Mouse (Mus musculus) kidney, embryonic 15.5 days (tissue): ENCODE measurements around the gene Urad. TPM values are rescaled to one million over a fixed set of nuclear protein-coding genes. Genes with fewer than 3 reads are reported as not detected.

Experiments used
- ATAC-seq: fragments of 200-750 bp; cut with Nextera tagmentation; replicated peaks from 2 replicates; pipeline ENCODE4 v1.8.0; 2017; ENCODE audit warnings: moderate TSS enrichment; ENCODE audit not compliant: low FRiP score
- H3K27ac ChIP-seq: fragments of 300-500 bp; sonication (generic); 2 replicates; pipeline ENCODE4 v1.5.1; 2015; ENCODE audit warnings: mild to moderate bottlenecking, inconsistent platforms
- H3K27me3 ChIP-seq: fragments of 300-500 bp; sonication (generic); 2 replicates; pipeline ENCODE4 v1.6.1; 2015; ENCODE audit warnings: inconsistent platforms
- H3K36me3 ChIP-seq: fragments of 300-500 bp; sonication (generic); 2 replicates; pipeline ENCODE4 v1.6.1; 2015; ENCODE audit warnings: inconsistent platforms
- H3K4me1 ChIP-seq: fragments of 300-500 bp; sonication (generic); 2 replicates; pipeline ENCODE4 v1.6.1; 2015; ENCODE audit warnings: inconsistent platforms
- H3K4me2 ChIP-seq: fragments of 300-500 bp; sonication (generic); 2 replicates; pipeline ENCODE4 v1.6.1; 2015; ENCODE audit warnings: moderate library complexity, mild to moderate bottlenecking, inconsistent platforms
- H3K4me3 ChIP-seq: fragments of 300-500 bp; sonication (generic); replicated peaks from 2 replicates; pipeline ENCODE4 v1.5.1; 2015; ENCODE audit warnings: mild to moderate bottlenecking, inconsistent platforms
- H3K9ac ChIP-seq: fragments of 300-500 bp; sonication (generic); 2 replicates; pipeline ENCODE4 v1.6.1; 2015; ENCODE audit warnings: mild to moderate bottlenecking, inconsistent platforms
- H3K9me3 ChIP-seq: fragments of 300-500 bp; sonication (generic); replicated peaks from 2 replicates; pipeline ENCODE4 v1.6.1; 2016; ENCODE audit warnings: inconsistent platforms
- WGBS: fragments of 180-500 bp; shearing (Covaris S2); methylation state at CpG from one replicate; pipeline ENCODE4 v1.1.7; 2015; ENCODE audit warnings: mixed read lengths; 5-methylcytosine and 5-hydroxymethylcytosine counted together
- microRNA-seq: library from miRNA; unstranded; fragments of <30 nt; microRNA quantifications from one replicate; pipeline ENCODE4, GENCODE M21; 2016
- polyA plus RNA-seq: library from polyadenylated mRNA; unstranded; fragments of >200 nt; fragmentation: Nextera tagmentation; extraction: Ambion mirVana; gene quantifications from 2 replicates; pipeline ENCODE4 v1.2.1, GENCODE M21; 2015

Urad gene
- polyA plus RNA-seq, 1 experiment from 2014 or later = not detected

GRCm38 (mm10) chr5:147269926-147270672 is 52.1 kb downstream of the Urad start, which contains the start of gene Pdx1:
TSS of gene Pdx1 (plus strand) at chr5:147269959.
- H3K36me3 ChIP-seq = no peaks in the 10 kb centered on the region
- 1% methylated on average over 44 of the region's 44 CpGs for WGBS
- ATAC-seq = peak; percentile 67; the same call in 1 of the 2 replicates
- H3K4me1 ChIP-seq = peaks cover 11% of the 10 kb centered on the region
- peaks cover 100% of the 10 kb centered on the region for H3K27me3 ChIP-seq
- H3K9ac ChIP-seq = no peak within 1 kb of the TSS
- H3K4me3 ChIP-seq = peak within 1 kb of the TSS; percentile 23
- H3K27ac ChIP-seq = no peak within 1 kb of the TSS
- peak within 1 kb of the TSS; percentile 31 for H3K4me2 ChIP-seq
- no peaks in the 10 kb centered on the region for H3K9me3 ChIP-seq

DNA sequence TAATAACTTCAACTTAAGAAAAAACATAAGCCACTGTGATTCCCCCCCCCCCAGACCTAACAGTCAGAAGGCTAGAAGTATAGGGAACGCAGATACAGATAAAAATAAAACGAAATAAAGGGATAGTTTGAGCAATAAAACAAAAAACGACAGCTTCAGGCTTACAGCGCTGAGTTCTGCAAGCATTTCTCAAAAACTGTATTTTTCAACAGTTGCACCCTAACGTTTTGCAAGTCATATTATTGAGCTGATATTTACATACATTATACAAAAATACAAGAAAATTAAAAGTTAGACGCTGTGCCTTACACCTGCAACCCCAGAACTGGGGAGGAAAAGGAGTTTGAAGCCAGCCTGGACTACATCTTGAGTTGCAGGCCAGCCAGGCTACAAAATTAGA is 52.9 kb downstream of the Urad start:
- Histone ChIP-seq H3K4me2 (no peak overlapping the region), H3K4me1 (peaks cover 11% of the 10 kb centered on the region), H3K9me3 (no peaks in the 10 kb centered on the region), H3K27me3 (peaks cover 98% of the 10 kb centered on the region), H3K9ac (no peak overlapping the region), H3K27ac (no peak overlapping the region), H3K36me3 (no peaks in the 10 kb centered on the region), H3K4me3 (no peak overlapping the region)
- 3% methylated on average over 6 of the region's 6 CpGs for WGBS
- no peak for ATAC-seq

GRCm38 (mm10) chr5:147268728-147269127 is 53.5 kb downstream of the Urad start:
- WGBS = 5% methylated on average over 8 of the region's 8 CpGs
- Histone ChIP-seq H3K4me2 (no peak overlapping the region), H3K36me3 (no peaks in the 10 kb centered on the region), H3K4me3 (no peak overlapping the region), H3K4me1 (peaks cover 7% of the 10 kb centered on the region), H3K27ac (no peak overlapping the region), H3K9ac (no peak overlapping the region), H3K27me3 (peaks cover 98% of the 10 kb centered on the region), H3K9me3 (no peaks in the 10 kb centered on the region)
- ATAC-seq = no peak

DNA sequence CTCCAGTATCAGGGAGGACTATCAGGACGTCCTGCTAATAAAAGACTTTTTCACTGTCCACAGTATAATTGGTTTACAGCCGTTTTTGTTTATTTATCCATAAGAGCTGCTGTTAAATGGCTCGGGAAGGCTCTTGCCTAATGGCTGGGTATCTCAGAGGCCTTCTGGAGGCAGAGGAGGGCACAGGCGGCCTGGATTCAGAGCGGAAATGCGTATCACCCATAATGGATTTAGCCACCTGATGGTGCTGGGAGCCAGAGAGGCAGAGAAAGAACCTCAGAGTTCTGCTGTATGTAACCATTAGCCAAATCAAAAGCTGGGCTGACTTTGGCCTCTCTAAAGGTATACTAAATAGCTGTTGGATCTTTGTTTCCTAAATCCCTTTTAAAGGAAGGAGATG is 54.8 kb downstream of the Urad start:
- Histone ChIP-seq H3K27ac (no peak overlapping the region), H3K4me1 (peaks cover 7% of the 10 kb centered on the region), H3K4me3 (no peak overlapping the region), H3K9me3 (no peaks in the 10 kb centered on the region), H3K36me3 (no peaks in the 10 kb centered on the region), H3K27me3 (peaks cover 97% of the 10 kb centered on the region), H3K4me2 (no peak overlapping the region), H3K9ac (no peak overlapping the region)
- no peak for ATAC-seq
- WGBS = 4% methylated on average over 6 of the region's 6 CpGs

Small RNA genes lying within 50 kb of the gene (microRNA-seq; reads per million reads assigned to microRNA genes)
- gene Mir7k = not detected

Other genes starting within 250 kb of the Urad start
- 14.6 and 15.4 TPM in 2 replicates for gene Lnx2, start 245.9 kb downstream of the Urad start, polyA plus RNA-seq
- gene Polr1d, start 245.4 kb downstream of the Urad start, polyA plus RNA-seq = 139 and 154 TPM in 2 replicates
- gene Gsx1, start 133.7 kb downstream of the Urad start, polyA plus RNA-seq = not detected in 2 replicates
- gene Pdx1, start 52.5 kb downstream of the Urad start, polyA plus RNA-seq = not detected in 2 replicates
- gene Cdx2, start 15.2 kb downstream of the Urad start, polyA plus RNA-seq = 0.26 TPM in 1 of 2 replicates, not detected in the other
- gene Flt3, start 78.0 kb upstream of the Urad start, polyA plus RNA-seq = 0.05 and 0.18 TPM in 2 replicates
- gene Pan3, start 107.7 kb upstream of the Urad start, polyA plus RNA-seq = 73.7 and 77.6 TPM in 2 replicates